Mouse (Mus musculus): ENCODE results near the gene Prickle3.

GRCm38 (mm10) chrX:7617889-7618551 lies 39.0 kb upstream of the Prickle3 start:
- no peak for TF ChIP-seq CTCF (IDR thresholded peaks at IDR 0.05; ENCODE audit: extremely low read depth, insufficient read depth, insufficient read length, insufficient replicate concordance)
- TF ChIP-seq POLR2A (IDR thresholded peaks at IDR 0.05; ENCODE audit: low read depth, low read length) = no peak

All from spleen, adult 2 months (tissue).